Comparison of ENCODE assay signal across 8 mouse cellular contexts in the genomic region with DNA sequence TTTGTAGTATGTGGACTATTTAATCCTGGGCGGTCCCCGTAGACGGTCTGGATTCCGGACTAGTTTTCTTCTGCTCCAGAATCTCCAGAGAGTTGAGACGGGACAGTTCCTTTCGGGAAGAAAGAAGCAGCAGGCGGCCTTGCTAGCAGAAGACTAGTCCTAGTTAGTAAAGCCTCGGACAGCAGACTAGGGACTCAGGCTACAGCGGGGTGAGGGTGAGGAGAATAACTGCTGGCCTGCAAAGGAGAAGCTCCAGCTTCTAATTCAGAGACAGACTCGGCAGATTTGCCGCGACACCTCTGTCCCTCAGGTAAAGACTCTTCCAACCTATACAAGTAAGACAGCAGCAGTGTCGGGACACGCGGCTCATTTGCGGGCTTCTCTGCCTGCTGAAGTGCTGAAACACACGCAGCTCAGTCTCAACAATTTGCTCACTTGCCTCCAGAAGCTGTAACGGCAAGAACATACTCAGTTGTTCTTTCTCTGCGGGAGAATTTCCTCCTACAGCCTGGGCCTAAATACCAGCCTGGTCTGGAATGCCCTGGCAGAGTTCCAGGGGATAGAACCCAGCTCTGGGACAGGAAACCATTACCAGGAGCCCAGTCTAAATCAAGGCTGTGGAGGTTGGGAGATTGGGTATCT. TPM values are rescaled to one million over a fixed set of nuclear protein-coding genes. Genes with fewer than 3 reads are reported as not detected.
DNase-seq lines count a peak whose midpoint lies in the region; ATAC-seq and TF ChIP-seq lines count a peak whose summit lies in the region.

No protein-coding gene starts in this region.

- 0 out of 2 replicates have a peak, but pooled peaks cover 4% of the 10 kb centered on the region for H3K27me3 ChIP-seq in lung, postnatal 0 days (replicated peaks; ENCODE audit: insufficient read depth, low read length)
- H3K27me3 ChIP-seq in forebrain, embryonic 16.5 days (replicated peaks; ENCODE audit: control insufficient read depth, insufficient read depth, low read length): peaks cover 7% of the 10 kb centered on the region; the same call in 1 of the 2 replicates
- no peaks in the 10 kb centered on the region for H3K27me3 ChIP-seq in limb, embryonic 14.5 days (ENCODE audit: control insufficient read depth, insufficient read depth, low read length)
- no peaks in the 10 kb centered on the region for H3K27me3 ChIP-seq in stomach, postnatal 0 days (ENCODE audit: control insufficient read depth, insufficient read depth, low read length)

- H3K4me3 ChIP-seq in lung, postnatal 0 days (ENCODE audit: low read depth, low read length): peak overlapping the region; percentile 37; the same call in 1 of the 2 replicates
- peak overlapping the region; percentile 48 for H3K4me3 ChIP-seq in forebrain, embryonic 16.5 days (replicated peaks; ENCODE audit: low read length)
- peak overlapping the region; percentile 43 for H3K4me3 ChIP-seq in limb, embryonic 14.5 days (replicated peaks; ENCODE audit: low read length)
- H3K4me3 ChIP-seq in stomach, postnatal 0 days (ENCODE audit: low read depth, low read length): peak overlapping the region; percentile 42

- no peaks in the 10 kb centered on the region for H3K36me3 ChIP-seq in lung, postnatal 0 days (ENCODE audit: insufficient read depth, low read length)
- H3K36me3 ChIP-seq in forebrain, embryonic 16.5 days (ENCODE audit: control insufficient read depth, insufficient read depth): no peaks in the 10 kb centered on the region
- no peaks in the 10 kb centered on the region for H3K36me3 ChIP-seq in limb, embryonic 14.5 days (ENCODE audit: control insufficient read depth, insufficient read depth, low read length)
- no peaks in the 10 kb centered on the region for H3K36me3 ChIP-seq in stomach, postnatal 0 days (ENCODE audit: control insufficient read depth, insufficient read depth, low read length)

- no peak for TF ChIP-seq EP300 in lung, postnatal 0 days (IDR thresholded peaks at IDR 0.05)
- no peak for TF ChIP-seq EP300 in stomach, postnatal 0 days (optimal IDR thresholded peaks at IDR 0.05)

- H3K9ac ChIP-seq in lung, postnatal 0 days (replicated peaks; ENCODE audit: low read depth): no peak overlapping the region
- no peak overlapping the region for H3K9ac ChIP-seq in forebrain, embryonic 16.5 days (replicated peaks; ENCODE audit: low read depth, low read length)
- H3K9ac ChIP-seq in limb, embryonic 14.5 days (ENCODE audit: low read depth, low read length, severe bottlenecking): peak overlapping the region; percentile 40
- no peak overlapping the region for H3K9ac ChIP-seq in stomach, postnatal 0 days (ENCODE audit: low read length)

- WGBS in lung, postnatal 0 days: 1% methylated on average over 19 of the region's 19 CpGs
- WGBS in forebrain, embryonic 16.5 days: 1% methylated on average over 19 of the region's 19 CpGs
- WGBS in limb, embryonic 14.5 days: 2% methylated on average over 19 of the region's 19 CpGs
- 2% methylated on average over 19 of the region's 19 CpGs for WGBS in stomach, postnatal 0 days

- DNase-seq in lung, postnatal 0 days (ENCODE audit: low spot score): no peak
- no peak for DNase-seq in lung, postnatal 14 days
- DNase-seq in limb, embryonic 14.5 days (ENCODE audit: low spot score): no peak
- no peak for DNase-seq in stomach, postnatal 0 days (ENCODE audit: low spot score)
- no peak for DNase-seq in gastrocnemius, postnatal 25 days
- DNase-seq in natural killer cell, adult 2 months (ENCODE audit: low spot score in 2 of 2): no peak
- no peak for DNase-seq in ovary, postnatal 10 days (ENCODE audit: low spot score)

- no peak for TF ChIP-seq POLR2A in limb, embryonic 14.5 days (IDR thresholded peaks at IDR 0.05; ENCODE audit: borderline replicate concordance, extremely low read depth, insufficient read depth, insufficient read length)

- H3K27ac ChIP-seq in lung, postnatal 0 days (ENCODE audit: low read length): no peak overlapping the region
- no peak overlapping the region for H3K27ac ChIP-seq in forebrain, embryonic 16.5 days (ENCODE audit: low read length)
- no peak overlapping the region for H3K27ac ChIP-seq in limb, embryonic 14.5 days (replicated peaks; ENCODE audit: low read depth, low read length)
- H3K27ac ChIP-seq in stomach, postnatal 0 days (replicated peaks): no peak overlapping the region

- peaks cover 7% of the 10 kb centered on the region; the same call in 1 of the 2 replicates for H3K4me1 ChIP-seq in lung, postnatal 0 days (ENCODE audit: insufficient read depth, low read depth, low read length)
- peaks cover 14% of the 10 kb centered on the region for H3K4me1 ChIP-seq in forebrain, embryonic 16.5 days (replicated peaks; ENCODE audit: control insufficient read depth, insufficient read depth, low read length)
- H3K4me1 ChIP-seq in limb, embryonic 14.5 days (ENCODE audit: control insufficient read depth, insufficient read depth, low read length): 0 out of 2 replicates have a peak, but pooled peaks cover 7% of the 10 kb centered on the region
- H3K4me1 ChIP-seq in stomach, postnatal 0 days (replicated peaks; ENCODE audit: control insufficient read depth, insufficient read depth): no peaks in the 10 kb centered on the region; the same call in 1 of the 2 replicates

- peak overlapping the region; percentile 68 for H3K4me2 ChIP-seq in lung, postnatal 0 days (replicated peaks; ENCODE audit: low read depth, low read length)
- peak overlapping the region; percentile 80 for H3K4me2 ChIP-seq in forebrain, embryonic 16.5 days (ENCODE audit: low read length)
- H3K4me2 ChIP-seq in limb, embryonic 14.5 days (replicated peaks; ENCODE audit: low read depth, low read length, severe bottlenecking): peak overlapping the region; percentile 76
- H3K4me2 ChIP-seq in stomach, postnatal 0 days (replicated peaks; ENCODE audit: low read depth): peak overlapping the region; percentile 65

- no peak for TF ChIP-seq CTCF in lung, postnatal 0 days (IDR thresholded peaks at IDR 0.05)
- TF ChIP-seq CTCF in stomach, postnatal 0 days (IDR thresholded peaks at IDR 0.05; ENCODE audit: low read depth): no peak

- no peaks in the 10 kb centered on the region for H3K9me3 ChIP-seq in lung, postnatal 0 days (ENCODE audit: low read length)
- H3K9me3 ChIP-seq in forebrain, embryonic 16.5 days (ENCODE audit: control insufficient read depth, low read length): no peaks in the 10 kb centered on the region
- no peaks in the 10 kb centered on the region for H3K9me3 ChIP-seq in limb, embryonic 14.5 days (ENCODE audit: control insufficient read depth, low read length)
- no peaks in the 10 kb centered on the region for H3K9me3 ChIP-seq in stomach, postnatal 0 days (ENCODE audit: control insufficient read depth, low read length)

- no peak for ATAC-seq in lung, postnatal 0 days
- no peak for ATAC-seq in forebrain, embryonic 16.5 days
- ATAC-seq in limb, embryonic 14.5 days (ENCODE audit: low FRiP score, low read depth): no peak
- no peak for ATAC-seq in stomach, postnatal 0 days (ENCODE audit: low FRiP score, low TSS enrichment)

RNA-seq across cellular contexts. Expression of a gene that starts 39.9 kb away (rescaled TPM):
- not detected in 2 replicates for polyA plus RNA-seq in lung, postnatal 0 days (2015; fragmentation: Nextera tagmentation; extraction: Ambion mirVana)
- polyA plus RNA-seq in forebrain, embryonic 16.5 days (2015; fragmentation: Nextera tagmentation; extraction: Ambion mirVana): not detected in 2 replicates
- not detected in 2 replicates for polyA plus RNA-seq in limb, embryonic 14.5 days (2012; rRNA removed)
- polyA plus RNA-seq in limb, embryonic 14.5 days (2014; fragmentation: Nextera tagmentation; extraction: Ambion mirVana): not detected in 2 replicates
- polyA plus RNA-seq in stomach, postnatal 0 days (2015; fragmentation: Nextera tagmentation; extraction: Ambion mirVana): not detected in 2 replicates
- total RNA-seq in gastrocnemius, postnatal 25 days (2021): not detected

RNA-seq across cellular contexts. Expression of a gene that starts 51.1 kb away (rescaled TPM):
- not detected in 2 replicates for polyA plus RNA-seq in lung, postnatal 0 days (2015; fragmentation: Nextera tagmentation; extraction: Ambion mirVana)
- not detected in 2 replicates for polyA plus RNA-seq in forebrain, embryonic 16.5 days (2015; fragmentation: Nextera tagmentation; extraction: Ambion mirVana)
- polyA plus RNA-seq in limb, embryonic 14.5 days (2012; rRNA removed): not detected in 2 replicates
- not detected in 2 replicates for polyA plus RNA-seq in limb, embryonic 14.5 days (2014; fragmentation: Nextera tagmentation; extraction: Ambion mirVana)
- polyA plus RNA-seq in stomach, postnatal 0 days (2015; fragmentation: Nextera tagmentation; extraction: Ambion mirVana): not detected in 2 replicates
- total RNA-seq in gastrocnemius, postnatal 25 days (2021): not detected
